Mouse (Mus musculus) G1E (cell line): ENCODE measurements around the gene Perp.
A peak's percentile ranks its signal among the peaks of the same experiment; 100 is the strongest.

ENCODE experiments used
- CTCF ChIP-seq: IDR thresholded peaks from 2 replicates; pipeline ENCODE4 v1.5.1; 2012; ENCODE audit warnings: low read depth, low read length, inconsistent platforms, mixed read lengths
- GATA1 ChIP-seq: IDR thresholded peaks from 2 replicates; pipeline ENCODE4 v1.6.1; 2012; ENCODE audit warnings: borderline replicate concordance, low read length, inconsistent platforms, mixed read lengths
- GATA2 ChIP-seq: IDR thresholded peaks from 2 replicates; pipeline ENCODE4 v1.6.1; 2012; ENCODE audit warnings: low read depth, low read length, inconsistent platforms, borderline replicate concordance
- POLR2AphosphoS5 ChIP-seq: IDR thresholded peaks from 2 replicates; pipeline ENCODE4 v1.6.1; 2012; ENCODE audit warnings: low read depth, low read length, inconsistent platforms; ENCODE audit not compliant: insufficient replicate concordance
- TAL1 ChIP-seq: conservative IDR thresholded peaks from 2 replicates; pipeline ENCODE4 v1.6.1; 2012; ENCODE audit warnings: low read depth, low read length, inconsistent platforms, mixed read lengths

DNA sequence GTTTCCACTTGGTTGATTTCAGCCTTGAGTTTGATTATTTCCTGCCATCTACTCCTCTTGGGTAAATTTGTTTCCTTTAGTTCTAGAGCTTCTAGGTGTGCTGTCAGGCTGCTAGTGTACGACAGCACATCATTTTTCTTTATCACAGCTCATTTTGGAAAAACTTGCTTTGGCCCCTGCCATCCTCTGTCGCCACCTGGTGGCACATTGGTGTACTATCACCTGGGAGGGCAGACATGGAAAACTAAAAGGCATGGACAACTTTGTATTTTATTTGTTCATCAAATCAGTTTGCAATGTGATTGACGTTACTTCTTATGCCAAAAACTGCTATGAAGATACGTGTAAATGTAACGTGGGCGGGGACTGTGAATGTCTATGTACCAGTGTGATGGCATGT, 59.3 kb downstream of the Perp start:
- peak; percentile 53; the same call in 1 of the 2 replicates for TF ChIP-seq CTCF
- TF ChIP-seq GATA1, result no peak
- no peak for TF ChIP-seq TAL1
- TF ChIP-seq POLR2AphosphoS5, result no peak
- TF ChIP-seq GATA2, result no peak
